Mouse (Mus musculus): ENCODE results near the gene Pth2r.

GRCm38 (mm10) chr1:65354153-65354552 is 72.3 kb downstream of the Pth2r start:
- TF ChIP-seq USF1 (IDR thresholded peaks at IDR 0.05; ENCODE audit: low read depth): no peak
- TF ChIP-seq CTCF (IDR thresholded peaks at IDR 0.05; ENCODE audit: control insufficient read depth, insufficient read depth, insufficient read length): no peak
- peak; percentile 74 for TF ChIP-seq CEBPB (IDR thresholded peaks at IDR 0.05; ENCODE audit: low read depth)
- no peak for TF ChIP-seq MAX (IDR thresholded peaks at IDR 0.05)
